Mouse (Mus musculus): Measurements from ENCODE around the gene Exoc3l4.

GRCm38 (mm10) chr12:111394008-111394407, 22.8 kb upstream of the Exoc3l4 start:
- no peak for TF ChIP-seq CTCF (conservative IDR thresholded peaks at IDR 0.05; ENCODE audit: low read length)
- no peak for TF ChIP-seq POU5F1 (IDR thresholded peaks at IDR 0.05; ENCODE audit: borderline replicate concordance, low read length)
- no peak for TF ChIP-seq NANOG (IDR thresholded peaks at IDR 0.05; ENCODE audit: borderline replicate concordance, low read length)

Data from E14TG2a.4 (cell line).